Mouse (Mus musculus) small intestine, adult 2 months (tissue): ENCODE data around the gene Cc2d1b.

Experiments
- CTCF ChIP-seq: fragments of 200-500 bp; IDR thresholded peaks from 2 replicates; pipeline ENCODE4 v1.5.1; 2012; ENCODE audit warnings: low read depth, mild to moderate bottlenecking, control low read depth, inconsistent platforms, low read length, moderate library complexity, mixed read lengths; ENCODE audit not compliant: insufficient replicate concordance, insufficient read length; ENCODE audit errors: extremely low read depth
- POLR2A ChIP-seq: fragments of 200-500 bp; IDR thresholded peaks from 2 replicates; pipeline ENCODE4 v1.6.1; 2012; ENCODE audit warnings: low read depth, mild to moderate bottlenecking, control low read depth, inconsistent platforms, low read length, moderate library complexity

GRCm38 (mm10) chr4:108608651-108609050 lies 11.1 kb upstream of the Cc2d1b start:
- no peak for TF ChIP-seq POLR2A
- no peak for TF ChIP-seq CTCF
